Mouse (Mus musculus) liver, adult 2 months (tissue): ENCODE results near the gene Col18a1.

Experiments used
- CTCF ChIP-seq: fragments of 200-500 bp; IDR thresholded peaks from 2 replicates; pipeline ENCODE4 v1.5.1; 2011; ENCODE audit warnings: low read depth, low read length, control low read depth
- POLR2A ChIP-seq: fragments of 200-500 bp; IDR thresholded peaks from 2 replicates; pipeline ENCODE4 v1.6.1; 2011; ENCODE audit warnings: low read length, control low read depth; ENCODE audit not compliant: insufficient read depth; ENCODE audit errors: extremely low read depth

DNA sequence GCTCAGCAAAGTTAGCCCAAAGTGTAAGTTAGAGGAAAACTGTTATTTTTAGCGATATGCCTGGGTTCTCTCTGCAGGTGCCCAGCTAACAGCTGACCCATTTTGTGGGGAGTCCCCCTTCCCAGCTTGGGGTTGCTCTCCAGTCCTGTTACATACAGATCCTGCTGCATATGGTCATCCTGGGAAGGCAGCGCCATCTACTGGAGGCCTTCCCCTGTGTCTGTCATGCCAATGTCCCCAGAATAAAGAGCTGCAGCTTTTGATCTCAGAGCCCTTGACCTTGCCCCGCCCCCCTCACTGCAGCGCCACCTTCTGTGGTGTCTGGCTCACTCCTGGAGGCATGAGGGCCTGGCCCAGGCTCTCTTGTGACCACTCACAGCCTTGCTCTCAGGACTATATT is 96.3 kb downstream of the Col18a1 start:
- TF ChIP-seq POLR2A, result no peak
- peak; percentile 74 for TF ChIP-seq CTCF
